Mouse (Mus musculus) midbrain, postnatal 0 days (tissue): ENCODE results near the gene Sec61a1. TPM values are rescaled to one million over a fixed set of nuclear protein-coding genes. Genes with fewer than 3 reads are reported as not detected.

Source experiments
- ATAC-seq: fragments of 200-750 bp; cut with Nextera tagmentation; 2 replicates; pipeline ENCODE4 v1.8.0; 2017; ENCODE audit warnings: moderate number of reproducible peaks, mild to moderate bottlenecking, moderate TSS enrichment, moderate library complexity; ENCODE audit not compliant: low FRiP score
- DNase-seq: peaks from one replicate; pipeline ENCODE4 v3.0.0-alpha.2; 2015; ENCODE audit warnings: low spot score
- H3K27ac ChIP-seq: fragments of 300-500 bp; sonication (generic); 2 replicates; pipeline ENCODE4 v1.5.1; 2014; ENCODE audit warnings: low read depth, mild to moderate bottlenecking, low read length, mixed read lengths
- H3K27me3 ChIP-seq: fragments of 300-500 bp; sonication (generic); 2 replicates; pipeline ENCODE4 v1.6.1; 2014; ENCODE audit warnings: low read length, control low read depth, mixed read lengths; ENCODE audit not compliant: insufficient read depth
- H3K36me3 ChIP-seq: fragments of 300-500 bp; sonication (generic); 2 replicates; pipeline ENCODE4 v1.6.1; 2014; ENCODE audit warnings: low read length, control low read depth, mixed read lengths; ENCODE audit not compliant: insufficient read depth
- H3K4me1 ChIP-seq: fragments of 300-500 bp; sonication (generic); 2 replicates; pipeline ENCODE4 v1.6.1; 2014; ENCODE audit warnings: mild to moderate bottlenecking, control low read depth, antibody characterized with exemption, low read length, mixed read lengths; ENCODE audit not compliant: insufficient read depth
- H3K4me2 ChIP-seq: fragments of 300-500 bp; sonication (generic); 2 replicates; pipeline ENCODE4 v1.6.1; 2014; ENCODE audit warnings: low read depth, mild to moderate bottlenecking, low read length, mixed read lengths; ENCODE audit not compliant: poor library complexity, severe bottlenecking
- H3K4me3 ChIP-seq: fragments of 300-500 bp; sonication (generic); 2 replicates; pipeline ENCODE4 v1.5.1; 2014; ENCODE audit warnings: low read depth, mild to moderate bottlenecking, low read length, moderate library complexity
- H3K9ac ChIP-seq: fragments of 300-500 bp; sonication (generic); replicated peaks from 2 replicates; pipeline ENCODE4 v1.6.1; 2014; ENCODE audit warnings: mild to moderate bottlenecking, low read length, moderate library complexity, mixed read lengths; ENCODE audit not compliant: poor library complexity, severe bottlenecking
- H3K9me3 ChIP-seq: fragments of 300-500 bp; sonication (generic); 2 replicates; pipeline ENCODE4 v1.6.1; 2016; ENCODE audit warnings: low read length, control low read depth
- CTCF ChIP-seq: IDR thresholded peaks from 2 replicates; pipeline ENCODE4 v1.5.1; 2016; ENCODE audit warnings: antibody characterized with exemption, mild to moderate bottlenecking
- WGBS: fragments of 180-500 bp; shearing (Covaris S2); extraction: QIAGEN DNeasy Blood & Tissue Kit; methylation state at CpG from one replicate; pipeline ENCODE4 v1.1.7; 2014; 5-methylcytosine and 5-hydroxymethylcytosine counted together
- polyA plus RNA-seq: library from polyadenylated mRNA; unstranded; fragments of >200 nt; fragmentation: Nextera tagmentation; extraction: Ambion mirVana; gene quantifications from 2 replicates; pipeline ENCODE4 v1.2.1, GENCODE M21; 2015
- total RNA-seq: library from RNA; depleted of rRNA; stranded (reverse); fragments of >200 nt; gene quantifications from 2 replicates; pipeline ENCODE4 v1.2.3, GENCODE M21; 2014

The Sec61a1 gene
- total and polyA plus RNA-seq, 2 experiments from 2014 or later, result 131 to 192 TPM

DNA sequence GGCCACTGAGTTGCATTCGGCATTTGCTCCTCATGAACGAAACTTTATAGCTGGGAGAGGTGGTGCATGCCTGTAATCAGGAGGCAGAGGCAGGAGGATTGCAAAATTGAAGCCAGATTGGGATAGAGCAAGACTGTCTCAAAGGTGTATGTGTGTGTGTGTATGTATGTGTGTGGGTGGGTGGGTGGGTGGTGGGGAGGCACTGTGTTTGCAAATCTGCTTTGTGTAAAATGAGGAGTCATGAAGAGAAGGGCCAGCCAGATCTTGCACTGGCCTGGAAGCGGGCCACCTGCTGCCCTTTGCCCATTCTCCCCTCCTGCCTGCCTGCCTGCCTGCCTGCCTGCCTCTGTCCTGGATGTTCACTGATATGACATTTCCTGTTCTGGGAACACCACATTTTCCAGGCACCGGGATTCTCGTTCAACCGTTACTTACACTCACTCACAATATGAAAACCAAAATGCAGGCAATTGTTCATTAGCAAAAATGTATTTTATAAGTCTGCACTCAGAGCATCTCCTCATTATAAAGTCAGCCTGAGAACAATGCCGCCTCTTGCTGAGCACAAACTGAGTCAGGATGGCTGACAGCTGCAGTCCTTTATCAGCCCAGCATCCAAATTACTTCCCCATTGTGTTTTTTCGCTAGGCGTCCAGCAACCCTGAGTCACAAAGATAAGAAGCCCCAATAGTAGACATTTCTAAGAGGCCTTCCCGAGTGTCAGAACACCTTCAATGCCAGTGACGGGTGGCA lies 26.1 kb upstream of the Sec61a1 start:
- no peak overlapping the region for H3K4me3 ChIP-seq
- H3K9me3 ChIP-seq, result no peaks in the 10 kb centered on the region
- WGBS, result 33% methylated on average over 11 of the region's 11 CpGs
- no peak overlapping the region for H3K4me2 ChIP-seq
- H3K27me3 ChIP-seq, result 0 out of 2 replicates have a peak, but pooled peaks cover 3% of the 10 kb centered on the region
- no peak overlapping the region for H3K9ac ChIP-seq
- H3K27ac ChIP-seq, result peak overlapping the region; percentile 38; the same call in 1 of the 2 replicates
- ATAC-seq, result no peak
- no peaks in the 10 kb centered on the region; the same call in 1 of the 2 replicates for H3K4me1 ChIP-seq
- no peaks in the 10 kb centered on the region for H3K36me3 ChIP-seq
- DNase-seq, result no peak
- no peak for TF ChIP-seq CTCF

DNA sequence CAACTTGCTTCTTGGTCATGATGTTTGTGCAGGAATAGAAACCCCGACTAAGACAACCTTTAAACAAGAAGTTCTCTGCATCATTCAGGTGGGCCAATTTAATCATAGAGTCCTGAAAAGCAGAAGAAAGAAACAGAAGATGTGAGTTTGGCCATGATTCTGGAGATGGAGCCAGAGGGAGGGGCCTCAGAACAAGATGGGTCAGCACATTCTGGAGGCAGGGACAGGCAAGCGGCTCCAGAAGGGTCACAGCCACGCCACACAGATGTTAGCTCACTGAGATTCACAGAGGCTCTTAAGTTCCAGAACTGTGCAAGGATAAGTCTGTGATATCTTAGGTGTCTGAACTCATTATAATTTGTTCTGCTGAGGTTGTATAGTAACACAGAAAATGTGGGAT lies 25.5 kb upstream of the Sec61a1 start:
- 89% methylated on average over 3 of the region's 3 CpGs for WGBS

GRCm38 (mm10) chr6:88540093-88540755 lies 21.5 kb upstream of the Sec61a1 start:
- ATAC-seq, result no peak
- whole genome bisulfite sequencing, result 87% methylated on average over 2 of the region's 2 CpGs
- H3K4me2 ChIP-seq, result no peak overlapping the region
- no peaks in the 10 kb centered on the region for H3K9me3 ChIP-seq
- no peak overlapping the region for H3K4me3 ChIP-seq
- no peaks in the 10 kb centered on the region for H3K27me3 ChIP-seq
- H3K27ac ChIP-seq, result no peak overlapping the region
- H3K36me3 ChIP-seq, result no peaks in the 10 kb centered on the region
- H3K4me1 ChIP-seq, result no peaks in the 10 kb centered on the region; the same call in 1 of the 2 replicates
- TF ChIP-seq CTCF, result no peak
- no peak overlapping the region for H3K9ac ChIP-seq
- no peak for DNase-seq

More for the DNA sequence above, 25.5 kb upstream of the Sec61a1 start:
- H3K27me3 ChIP-seq, result 0 out of 2 replicates have a peak, but pooled peaks cover 3% of the 10 kb centered on the region
- no peaks in the 10 kb centered on the region for H3K36me3 ChIP-seq
- H3K9me3 ChIP-seq, result no peaks in the 10 kb centered on the region
- no peak overlapping the region for H3K4me2 ChIP-seq
- no peak overlapping the region for H3K9ac ChIP-seq
- no peak overlapping the region for H3K4me3 ChIP-seq
- ATAC-seq (no peak), DNase-seq (no peak)
- TF ChIP-seq CTCF, result no peak
- H3K27ac ChIP-seq, result no peak overlapping the region
- no peaks in the 10 kb centered on the region; the same call in 1 of the 2 replicates for H3K4me1 ChIP-seq

GRCm38 (mm10) chr6:88530306-88530705 lies 11.6 kb upstream of the Sec61a1 start:
- Histone ChIP-seq H3K4me3 (no peak overlapping the region), H3K9ac (no peak overlapping the region), H3K36me3 (no peaks in the 10 kb centered on the region), H3K9me3 (no peaks in the 10 kb centered on the region), H3K27me3 (peaks cover 4% of the 10 kb centered on the region; the same call in 1 of the 2 replicates), H3K4me2 (no peak overlapping the region), H3K27ac (no peak overlapping the region), H3K4me1 (no peaks in the 10 kb centered on the region)
- TF ChIP-seq CTCF, result no peak
- DNase-seq, result no peak
- no peak for ATAC-seq

DNA sequence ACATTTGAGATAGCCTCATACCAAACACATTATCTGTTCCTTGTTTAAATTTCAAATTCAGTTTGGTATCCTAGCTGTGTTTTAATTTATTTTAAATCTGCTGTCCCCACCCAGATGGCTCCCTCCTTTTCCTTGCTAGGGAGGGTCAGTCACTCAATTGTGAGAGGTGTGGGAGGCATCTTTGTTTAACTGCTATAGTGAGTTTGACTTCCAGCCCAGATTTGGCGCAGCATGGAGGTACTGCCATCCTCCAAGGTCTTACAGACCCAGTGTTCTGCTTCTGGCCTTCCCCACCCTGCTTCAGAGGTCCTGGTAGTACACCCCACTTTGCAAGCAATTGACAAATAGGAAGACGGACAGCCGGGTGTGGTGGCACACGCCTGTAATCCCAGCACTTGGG lies 5.4 kb upstream of the Sec61a1 start:
- ATAC-seq, result no peak
- TF ChIP-seq CTCF, result no peak
- Histone ChIP-seq H3K36me3 (no peaks in the 10 kb centered on the region), H3K9ac (no peak overlapping the region), H3K27me3 (peaks cover 4% of the 10 kb centered on the region; the same call in 1 of the 2 replicates), H3K4me2 (no peak overlapping the region), H3K4me1 (no peaks in the 10 kb centered on the region), H3K27ac (no peak overlapping the region), H3K9me3 (no peaks in the 10 kb centered on the region), H3K4me3 (no peak overlapping the region)
- DNase-seq, result no peak
- WGBS, result 91% methylated on average over 4 of the region's 4 CpGs

- 89% methylated on average over 3 of the region's 3 CpGs for WGBS
- H3K4me1 ChIP-seq, result no peaks in the 10 kb centered on the region
- no peaks in the 10 kb centered on the region for H3K36me3 ChIP-seq
- ATAC-seq (no peak), DNase-seq (no peak)
- H3K4me3 ChIP-seq, result no peak overlapping the region
- H3K9ac ChIP-seq, result no peak overlapping the region
- H3K9me3 ChIP-seq, result no peaks in the 10 kb centered on the region
- no peak overlapping the region for H3K4me2 ChIP-seq
- peaks cover 4% of the 10 kb centered on the region; the same call in 1 of the 2 replicates for H3K27me3 ChIP-seq
- no peak for TF ChIP-seq CTCF
- no peak overlapping the region for H3K27ac ChIP-seq
These were observed 4.7 kb upstream of the Sec61a1 start for GRCm38 (mm10) chr6:88523451-88523850.
